Mouse (Mus musculus) hindbrain, embryonic 15.5 days (tissue): ENCODE measurements around the gene Ogfr. TPM values are rescaled to one million over a fixed set of nuclear protein-coding genes. Genes with fewer than 3 reads are reported as not detected.

Source experiments
- ATAC-seq: fragments of 200-750 bp; cut with Nextera tagmentation; 2 replicates; pipeline ENCODE4 v1.8.0; 2017; ENCODE audit warnings: low read depth, moderate number of reproducible peaks, moderate TSS enrichment; ENCODE audit not compliant: low FRiP score
- H3K27ac ChIP-seq: fragments of 300-500 bp; sonication (generic); replicated peaks from 2 replicates; pipeline ENCODE4 v1.5.1; 2015; ENCODE audit warnings: mild to moderate bottlenecking, inconsistent platforms
- H3K27me3 ChIP-seq: fragments of 300-500 bp; sonication (generic); 2 replicates; pipeline ENCODE4 v1.6.1; 2015; ENCODE audit warnings: control low read depth, inconsistent platforms
- H3K36me3 ChIP-seq: fragments of 300-500 bp; sonication (generic); 2 replicates; pipeline ENCODE4 v1.6.1; 2015; ENCODE audit warnings: control low read depth, inconsistent platforms
- H3K4me1 ChIP-seq: fragments of 300-500 bp; sonication (generic); replicated peaks from 2 replicates; pipeline ENCODE4 v1.6.1; 2015; ENCODE audit warnings: control low read depth, inconsistent platforms
- H3K4me2 ChIP-seq: fragments of 300-500 bp; sonication (generic); 2 replicates; pipeline ENCODE4 v1.6.1; 2015; ENCODE audit warnings: moderate library complexity, mild to moderate bottlenecking, inconsistent platforms
- H3K4me3 ChIP-seq: fragments of 300-500 bp; sonication (generic); 2 replicates; pipeline ENCODE4 v1.5.1; 2015; ENCODE audit warnings: mild to moderate bottlenecking, inconsistent platforms
- H3K9ac ChIP-seq: fragments of 300-500 bp; sonication (generic); 2 replicates; pipeline ENCODE4 v1.6.1; 2015; ENCODE audit warnings: inconsistent platforms
- H3K9me3 ChIP-seq: fragments of 300-500 bp; sonication (generic); 2 replicates; pipeline ENCODE4 v1.6.1; 2016; ENCODE audit warnings: control low read depth, inconsistent platforms
- WGBS: fragments of 180-500 bp; shearing (Covaris S2); methylation state at CpG from one replicate; pipeline ENCODE4 v1.1.7; 2015; 5-methylcytosine and 5-hydroxymethylcytosine counted together
- polyA plus RNA-seq: library from polyadenylated mRNA; unstranded; fragments of >200 nt; fragmentation: Nextera tagmentation; extraction: Ambion mirVana; gene quantifications from 2 replicates; pipeline ENCODE4 v1.2.1, GENCODE M21; 2015

Gene Ogfr
- polyA plus RNA-seq, 1 experiment from 2014 or later = 88.6 TPM

DNA sequence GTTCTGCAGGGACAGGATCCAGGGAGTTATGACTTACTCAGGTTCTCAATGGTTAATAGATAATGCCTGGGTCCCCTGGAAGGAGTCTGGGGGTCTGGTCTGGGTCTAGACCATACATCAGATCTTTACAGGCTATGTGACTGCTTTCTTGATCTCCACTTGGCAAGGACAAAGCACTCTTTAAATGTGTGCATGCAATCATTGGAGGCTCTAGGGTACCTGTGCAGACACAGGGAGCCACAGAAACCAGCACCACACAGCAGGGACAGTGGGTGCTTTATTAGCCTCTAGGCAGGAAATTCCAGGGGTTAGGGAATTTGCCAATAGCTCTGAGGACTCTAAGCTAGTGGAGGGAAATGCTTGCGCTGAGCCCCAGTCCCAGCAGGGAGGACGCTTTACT lies 22.8 kb downstream of the Ogfr start:
- no peaks in the 10 kb centered on the region for H3K36me3 ChIP-seq
- H3K27ac ChIP-seq = no peak overlapping the region
- WGBS = 80% methylated on average over 2 of the region's 2 CpGs
- no peak overlapping the region for H3K4me2 ChIP-seq
- no peak overlapping the region for H3K4me3 ChIP-seq
- no peak for ATAC-seq
- no peaks in the 10 kb centered on the region for H3K27me3 ChIP-seq
- H3K9me3 ChIP-seq = no peaks in the 10 kb centered on the region
- H3K4me1 ChIP-seq = no peaks in the 10 kb centered on the region
- no peak overlapping the region for H3K9ac ChIP-seq

DNA sequence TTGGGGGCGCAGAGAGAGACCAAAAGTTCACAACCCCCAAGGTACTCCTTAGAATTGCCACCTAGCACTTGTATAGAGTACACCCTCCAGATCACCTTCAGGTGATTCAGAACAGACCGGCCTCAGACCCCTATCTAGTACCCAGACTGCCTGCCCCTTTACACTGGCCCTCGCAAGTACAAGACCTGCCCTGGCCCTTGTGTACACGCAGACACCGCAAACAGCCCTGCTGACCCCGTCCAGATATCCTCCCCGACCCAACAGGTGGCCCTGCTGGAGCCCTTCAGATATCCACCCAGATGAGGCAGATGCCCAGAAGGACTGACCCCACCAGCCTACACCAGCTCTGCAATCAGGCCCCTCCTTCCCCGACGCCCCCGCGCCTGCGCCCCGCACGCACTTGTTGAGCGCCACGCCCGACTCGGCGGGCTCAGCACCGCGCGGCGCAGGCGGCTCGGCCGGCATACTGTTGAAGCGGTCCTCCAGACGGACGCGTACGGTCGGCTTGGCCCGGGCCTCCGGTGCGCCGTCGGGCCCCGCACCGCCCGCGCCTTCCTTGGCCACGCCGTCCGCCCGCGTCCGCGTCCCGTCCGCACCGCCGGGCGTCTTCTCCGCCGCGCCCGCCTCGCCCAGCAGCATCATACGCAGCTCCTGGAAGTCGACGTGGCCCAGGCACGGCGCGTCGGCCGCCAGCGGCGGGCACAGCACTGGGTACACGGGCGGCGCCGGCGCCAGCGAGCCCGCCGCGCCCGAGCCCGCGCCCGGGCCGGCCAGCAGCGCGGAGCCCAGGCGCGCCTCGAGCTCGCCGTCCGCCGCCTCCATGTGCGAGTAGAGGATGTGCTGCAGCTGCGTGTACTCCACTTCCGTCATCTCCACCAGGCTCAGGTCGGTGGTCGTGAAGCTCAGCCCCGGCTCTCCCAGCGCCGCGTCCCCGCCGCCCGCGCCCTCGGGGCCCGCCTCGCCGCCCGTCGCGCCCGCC lies 52.8 kb downstream of the Ogfr start:
- Histone ChIP-seq H3K9ac (no peak overlapping the region), H3K4me3 (peak overlapping the region; percentile 42), H3K9me3 (peaks cover 6% of the 10 kb centered on the region), H3K27me3 (peaks cover 46% of the 10 kb centered on the region), H3K27ac (no peak overlapping the region), H3K4me2 (peak overlapping the region; percentile 54), H3K36me3 (no peaks in the 10 kb centered on the region), H3K4me1 (peaks cover 6% of the 10 kb centered on the region)
- ATAC-seq = 0 out of 2 replicates have a peak, but pooled peaks have one; percentile 56
- 2% methylated on average over 71 of the region's 112 CpGs for WGBS

DNA sequence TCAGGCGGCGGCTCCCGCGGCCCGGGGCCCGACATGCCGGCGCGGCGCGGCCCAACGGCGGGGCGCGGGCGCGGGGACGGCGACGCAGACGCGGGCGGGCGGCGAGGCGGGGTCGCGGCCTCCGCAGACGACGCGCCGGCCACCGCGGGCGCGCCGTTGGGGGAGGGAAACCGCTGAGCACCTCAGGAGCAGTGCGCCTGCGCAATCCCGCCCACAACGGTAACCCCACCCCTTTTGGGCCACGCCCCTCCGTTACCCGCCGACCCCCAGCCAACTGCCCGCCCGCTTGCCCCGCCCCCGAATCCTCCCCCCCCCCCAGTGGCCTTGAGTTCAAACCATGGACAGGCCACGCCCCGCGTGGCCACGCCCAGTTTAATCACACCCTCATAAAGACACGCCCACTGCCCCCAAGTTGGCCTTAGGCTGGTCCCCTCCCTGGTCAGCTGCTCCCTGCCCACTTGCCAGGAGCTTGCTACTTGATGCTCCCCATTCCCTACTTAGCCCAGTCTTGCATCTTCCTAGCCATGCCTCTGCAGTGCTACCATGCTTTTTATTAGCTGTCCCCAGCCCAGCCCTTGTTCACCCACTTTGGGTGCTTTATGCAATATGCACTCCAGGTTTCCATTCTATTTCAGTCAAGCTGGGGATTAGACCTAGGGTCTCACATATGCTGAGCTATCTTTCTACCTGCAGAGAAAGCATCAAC lies 53.7 kb downstream of the Ogfr start, which contains the start of gene Tcfl5:
TSS of gene Tcfl5 (minus strand) at position 154 of the 706 bp plus-strand sequence.
- Histone ChIP-seq H3K27me3 (peaks cover 46% of the 10 kb centered on the region), H3K27ac (no peak within 1 kb of the TSS), H3K4me3 (peak within 1 kb of the TSS; percentile 42), H3K4me2 (peak within 1 kb of the TSS; percentile 54), H3K9ac (no peak within 1 kb of the TSS), H3K36me3 (no peaks in the 10 kb centered on the region), H3K9me3 (peaks cover 6% of the 10 kb centered on the region), H3K4me1 (peaks cover 6% of the 10 kb centered on the region)
- under 1% methylated on average over 43 of the region's 56 CpGs for WGBS
- no peak for ATAC-seq

DNA sequence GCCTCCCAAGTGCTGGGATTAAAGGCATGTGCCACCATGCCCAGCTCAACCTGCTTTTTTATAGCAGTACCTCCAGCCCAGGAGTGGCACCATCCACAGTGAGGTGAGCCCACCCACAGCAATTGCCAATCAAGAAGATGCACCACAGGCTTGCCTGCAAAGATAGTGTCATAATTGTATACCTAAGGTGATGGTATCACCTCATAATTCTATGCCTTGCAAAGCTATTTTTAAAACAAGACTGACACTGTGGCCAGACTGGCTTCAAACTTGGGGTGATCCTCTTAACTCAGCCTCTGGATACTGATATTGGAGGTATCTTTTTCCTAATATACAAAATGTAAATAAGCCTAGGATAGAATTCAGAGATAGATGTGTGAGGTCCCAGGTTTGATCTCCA lies 54.6 kb downstream of the Ogfr start:
- ATAC-seq = no peak
- peaks cover 46% of the 10 kb centered on the region for H3K27me3 ChIP-seq
- H3K4me3 ChIP-seq = no peak overlapping the region
- no peak overlapping the region for H3K9ac ChIP-seq
- no peaks in the 10 kb centered on the region for H3K36me3 ChIP-seq
- H3K4me1 ChIP-seq = peaks cover 6% of the 10 kb centered on the region
- no peak overlapping the region for H3K4me2 ChIP-seq
- H3K9me3 ChIP-seq = peaks cover 6% of the 10 kb centered on the region
- H3K27ac ChIP-seq = no peak overlapping the region

Other genes with a start within 250 kb of the Ogfr start
- gene Slco4a1, start 133.0 kb upstream of the Ogfr start, polyA plus RNA-seq = 1.9 and 2.2 TPM in 2 replicates
- gene Ntsr1, start 89.3 kb upstream of the Ogfr start, polyA plus RNA-seq = 2.7 and 2.8 TPM in 2 replicates
- 38.3 and 40.6 TPM in 2 replicates for gene Mrgbp, start 7.9 kb upstream of the Ogfr start, polyA plus RNA-seq
- gene Col9a3, start 8.5 kb downstream of the Ogfr start, polyA plus RNA-seq = 63.5 and 92.1 TPM in 2 replicates
- 0.87 and 0.96 TPM in 2 replicates for gene Tcfl5, start 53.5 kb downstream of the Ogfr start, polyA plus RNA-seq
- 24.4 and 27.8 TPM in 2 replicates for gene Dido1, start 120.8 kb downstream of the Ogfr start, polyA plus RNA-seq
- gene Gid8, start 120.9 kb downstream of the Ogfr start, polyA plus RNA-seq = 51.6 and 54.9 TPM in 2 replicates
- gene Slc17a9, start 136.0 kb downstream of the Ogfr start, polyA plus RNA-seq = 0.29 and 0.33 TPM in 2 replicates
- gene Bhlhe23, start 187.7 kb downstream of the Ogfr start, polyA plus RNA-seq = 0.73 and 5.2 TPM in 2 replicates